In the genomic region with DNA sequence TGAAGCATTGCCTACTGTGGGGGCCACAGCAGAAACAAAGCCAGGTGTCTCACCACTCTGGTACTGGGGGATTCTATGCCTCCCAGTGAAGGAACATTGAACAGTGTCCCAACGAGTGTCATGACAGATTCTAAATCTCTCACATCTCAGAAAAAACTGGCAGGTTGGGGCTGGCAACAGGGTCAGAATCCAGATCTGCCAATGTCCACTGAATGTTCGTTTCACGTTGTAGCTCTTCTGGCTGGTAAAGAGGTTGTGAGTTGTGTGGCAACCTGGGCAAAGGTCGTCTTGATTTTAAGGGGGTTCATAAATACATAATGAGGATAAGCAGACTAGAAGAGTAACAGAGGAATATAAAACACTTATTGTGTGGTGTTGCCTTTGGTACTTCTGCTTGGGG, we compare ENCODE assay signal across 17 mouse cellular contexts.
"Had no signal": no experiment of that assay in that cellular context is flagged by ENCODE, and none has a peak within 500 bp of the region (broad histone marks: within the 10 kb centered on the region; RNA-seq: fewer than 3 reads in every experiment).

No protein-coding gene starts in this region.

- H3K9ac ChIP-seq: lung, embryonic 14.5 days; midbrain, embryonic 12.5 days; neural tube, embryonic 13.5 days; neural tube, embryonic 15.5 days; stomach, embryonic 15.5 days had no signal

- DNase-seq: lung, adult 18-20 months; lung, embryonic 14.5 days; lung, postnatal 10 days; lung, postnatal 4 days; midbrain, embryonic 14.5 days; right cerebral cortex, postnatal 14 days; thymus, adult 2 months; thymus, postnatal 25 days; thymus, postnatal 4 days had no signal

- ATAC-seq: midbrain, embryonic 16.5 days had no signal

- H3K4me2 ChIP-seq: lung, embryonic 14.5 days; midbrain, embryonic 12.5 days; neural tube, embryonic 13.5 days; neural tube, embryonic 15.5 days; stomach, embryonic 15.5 days had no signal

- H3K27me3 ChIP-seq: midbrain, embryonic 12.5 days; neural tube, embryonic 13.5 days; neural tube, embryonic 15.5 days; stomach, embryonic 15.5 days had no signal

- H3K27ac ChIP-seq: midbrain, embryonic 10.5 days; midbrain, embryonic 12.5 days; neural tube, embryonic 13.5 days; neural tube, embryonic 15.5 days; stomach, embryonic 15.5 days; stomach, postnatal 0 days had no signal

- H3K36me3 ChIP-seq: midbrain, embryonic 10.5 days; midbrain, embryonic 12.5 days; neural tube, embryonic 13.5 days; neural tube, embryonic 15.5 days; stomach, embryonic 15.5 days had no signal

- H3K4me1 ChIP-seq: midbrain, embryonic 12.5 days had no signal

- H3K9me3 ChIP-seq: midbrain, embryonic 10.5 days; midbrain, embryonic 12.5 days; neural tube, embryonic 13.5 days; neural tube, embryonic 15.5 days; stomach, embryonic 15.5 days had no signal

- H3K4me3 ChIP-seq: midbrain, embryonic 10.5 days; midbrain, embryonic 12.5 days; myocyte; neural tube, embryonic 13.5 days; neural tube, embryonic 15.5 days; stomach, embryonic 15.5 days had no signal
